Mouse (Mus musculus) myocyte (in vitro differentiated cells): ENCODE measurements around the gene Mad1l1. TPM values are rescaled to one million over a fixed set of nuclear protein-coding genes. Genes with fewer than 3 reads are reported as not detected.

Source experiments
- H3K27me3 ChIP-seq: one replicate; pipeline ENCODE4 v1.6.1; 2011; ENCODE audit not compliant: control insufficient read depth, insufficient read depth, insufficient read length
- H3K36me3 ChIP-seq: one replicate; pipeline ENCODE4 v1.6.1; 2011; ENCODE audit not compliant: control insufficient read depth, insufficient read depth
- H3K4me2 ChIP-seq: one replicate; pipeline ENCODE4 v1.6.1; 2011; ENCODE audit warnings: low read depth, control low read depth
- H3K4me3 ChIP-seq: one replicate; pipeline ENCODE4 v1.5.1; 2011; ENCODE audit warnings: mild to moderate bottlenecking, control low read depth, moderate library complexity
- H3K79me2 ChIP-seq: one replicate; pipeline ENCODE4 v1.6.1; 2011; ENCODE audit not compliant: control insufficient read depth, insufficient read depth
- H3ac ChIP-seq: one replicate; pipeline ENCODE4 v1.6.1; 2011; ENCODE audit not compliant: control insufficient read depth, insufficient read length
- CEBPB ChIP-seq: IDR thresholded peaks from 2 replicates; pipeline ENCODE4 v1.6.1; 2011; ENCODE audit warnings: mild to moderate bottlenecking, moderate library complexity; ENCODE audit not compliant: poor library complexity, insufficient read depth, severe bottlenecking
- E2F4 ChIP-seq: IDR thresholded peaks from one replicate; pipeline ENCODE4 v1.6.1; 2011; ENCODE audit warnings: mild to moderate bottlenecking, control low read depth, moderate library complexity; ENCODE audit not compliant: insufficient read depth
- MAX ChIP-seq: IDR thresholded peaks from one replicate; pipeline ENCODE4 v1.6.1; 2011; ENCODE audit warnings: low read depth, mild to moderate bottlenecking, control low read depth
- MYOD1 ChIP-seq, 3 experiments: IDR thresholded peaks; one replicate each; pipeline ENCODE4 v1.6.1; 2011; ENCODE audit warnings: control low read depth in 2 of 3, low read depth in 2 of 3, mild to moderate bottlenecking in 2 of 3, moderate library complexity in 1 of 3; ENCODE audit not compliant: insufficient read length in 2 of 3, control insufficient read depth in 1 of 3
- MYOG ChIP-seq, 3 experiments: IDR thresholded peaks; one replicate each; pipeline ENCODE4 v1.6.1; 2011; ENCODE audit warnings: control low read depth in 2 of 3, low read depth in 2 of 3, mild to moderate bottlenecking in 2 of 3; ENCODE audit not compliant: insufficient read length in 2 of 3, control insufficient read depth in 1 of 3, insufficient read depth in 1 of 3
- POLR2A ChIP-seq: IDR thresholded peaks from one replicate; pipeline ENCODE4 v1.6.1; 2011; ENCODE audit warnings: low read depth, mild to moderate bottlenecking, control low read depth, moderate library complexity; ENCODE audit not compliant: insufficient read length
- POLR2AphosphoS2 ChIP-seq: IDR thresholded peaks from one replicate; pipeline ENCODE4 v1.6.1; 2011; ENCODE audit warnings: low read depth, control low read depth; ENCODE audit not compliant: insufficient read length
- REST ChIP-seq: IDR thresholded peaks from one replicate; pipeline ENCODE4 v1.6.1; 2011; ENCODE audit warnings: mild to moderate bottlenecking, control low read depth, moderate library complexity; ENCODE audit not compliant: insufficient read depth, insufficient read length
- SRF ChIP-seq: IDR thresholded peaks from one replicate; pipeline ENCODE4 v1.6.1; 2011; ENCODE audit warnings: low read depth; ENCODE audit not compliant: control insufficient read depth, insufficient read length
- TCF12 ChIP-seq: IDR thresholded peaks from one replicate; pipeline ENCODE4 v1.6.1; 2011; ENCODE audit warnings: mild to moderate bottlenecking, control low read depth; ENCODE audit not compliant: poor library complexity, insufficient read depth, severe bottlenecking
- TCF3 ChIP-seq: IDR thresholded peaks from one replicate; pipeline ENCODE4 v1.6.1; 2011; ENCODE audit warnings: low read depth, control low read depth; ENCODE audit not compliant: insufficient read length
- USF1 ChIP-seq: IDR thresholded peaks from one replicate; pipeline ENCODE4 v1.6.1; 2011; ENCODE audit warnings: low read depth, mild to moderate bottlenecking, control low read depth, moderate library complexity
- polyA plus RNA-seq: library from polyadenylated mRNA; unstranded; fragments of >200 nt; fragmentation: generic; extraction: Trizol; gene quantifications from one replicate; pipeline ENCODE4 v1.2.1, GENCODE M21; 2012; ENCODE audit warnings: missing spikeins

Gene Mad1l1
- polyA plus RNA-seq, 1 experiment: 35.6 TPM

- H3K79me2 ChIP-seq: no peaks in the 10 kb centered on the region
- no peaks in the 10 kb centered on the region for H3K27me3 ChIP-seq
- no peak overlapping the region for H3K4me3 ChIP-seq
- no peak overlapping the region for H3ac ChIP-seq
- TF ChIP-seq POLR2AphosphoS2 (no peak), MYOD1 (IDR thresholded peaks at IDR 0.05; ENCODE audit: control insufficient read depth in 1 of 3, insufficient read length in 2 of 3, low read depth in 2 of 3) (peak in 1 of 3 experiments; percentile 42), POLR2A (no peak)
- no peaks in the 10 kb centered on the region for H3K36me3 ChIP-seq
- no peak overlapping the region for H3K4me2 ChIP-seq
Observed at GRCm38 (mm10) chr5:140035025-140035330, 286.4 kb downstream of the Mad1l1 start.

GRCm38 (mm10) chr5:140034300-140035024 lies 286.9 kb downstream of the Mad1l1 start:
- Histone ChIP-seq H3K36me3 (no peaks in the 10 kb centered on the region), H3K79me2 (no peaks in the 10 kb centered on the region), H3K27me3 (no peaks in the 10 kb centered on the region), H3ac (no peak overlapping the region), H3K4me2 (no peak overlapping the region), H3K4me3 (no peak overlapping the region)
- TF ChIP-seq TCF12 (no peak), MYOG (IDR thresholded peaks at IDR 0.05; ENCODE audit: control insufficient read depth in 1 of 3, insufficient read depth in 1 of 3, insufficient read length in 2 of 3, low read depth in 2 of 3) (no peak), E2F4 (no peak), CEBPB (no peak), USF1 (no peak), TCF3 (no peak), POLR2AphosphoS2 (no peak), SRF (no peak), MAX (no peak), POLR2A (no peak), REST (no peak), MYOD1 (IDR thresholded peaks at IDR 0.05; ENCODE audit: control insufficient read depth in 1 of 3, insufficient read length in 2 of 3, low read depth in 2 of 3) (no peak)

- H3K4me3 ChIP-seq: no peak overlapping the region
- H3K36me3 ChIP-seq: no peaks in the 10 kb centered on the region
- H3K79me2 ChIP-seq: no peaks in the 10 kb centered on the region
- TF ChIP-seq CEBPB (no peak), USF1 (no peak), POLR2A (no peak), REST (no peak), MYOD1 (IDR thresholded peaks at IDR 0.05; ENCODE audit: control insufficient read depth in 1 of 3, insufficient read length in 2 of 3, low read depth in 2 of 3) (no peak), MYOG (IDR thresholded peaks at IDR 0.05; ENCODE audit: control insufficient read depth in 1 of 3, insufficient read depth in 1 of 3, insufficient read length in 2 of 3, low read depth in 2 of 3) (no peak), E2F4 (no peak), TCF12 (no peak), SRF (no peak), TCF3 (no peak), POLR2AphosphoS2 (no peak), MAX (no peak)
- no peaks in the 10 kb centered on the region for H3K27me3 ChIP-seq
- H3ac ChIP-seq: no peak overlapping the region
- H3K4me2 ChIP-seq: no peak overlapping the region
Observed at GRCm38 (mm10) chr5:140026366-140026765, 295.0 kb downstream of the Mad1l1 start.

- no peak overlapping the region for H3ac ChIP-seq
- TF ChIP-seq SRF (no peak), USF1 (no peak), CEBPB (no peak), TCF3 (no peak), MYOD1 (IDR thresholded peaks at IDR 0.05; ENCODE audit: control insufficient read depth in 1 of 3, insufficient read length in 2 of 3, low read depth in 2 of 3) (no peak), MYOG (IDR thresholded peaks at IDR 0.05; ENCODE audit: control insufficient read depth in 1 of 3, insufficient read depth in 1 of 3, insufficient read length in 2 of 3, low read depth in 2 of 3) (no peak), TCF12 (no peak), E2F4 (no peak), MAX (no peak), POLR2A (no peak), POLR2AphosphoS2 (no peak)
- no peak overlapping the region for H3K4me3 ChIP-seq
- no peaks in the 10 kb centered on the region for H3K79me2 ChIP-seq
- H3K36me3 ChIP-seq: no peaks in the 10 kb centered on the region
- H3K27me3 ChIP-seq: no peaks in the 10 kb centered on the region
- H3K4me2 ChIP-seq: no peak overlapping the region
Observed at GRCm38 (mm10) chr5:140025301-140025700, 296.1 kb downstream of the Mad1l1 start.

GRCm38 (mm10) chr5:140023941-140024500 lies 297.3 kb downstream of the Mad1l1 start:
- H3ac ChIP-seq: no peak overlapping the region
- peak overlapping the region; percentile 15 for H3K4me2 ChIP-seq
- H3K36me3 ChIP-seq: no peaks in the 10 kb centered on the region
- TF ChIP-seq REST: no peak
- TF ChIP-seq MYOD1 (IDR thresholded peaks at IDR 0.05; ENCODE audit: control insufficient read depth in 1 of 3, insufficient read length in 2 of 3, low read depth in 2 of 3): peak in 1 of 3 experiments; percentile 65
- H3K27me3 ChIP-seq: no peaks in the 10 kb centered on the region
- no peak overlapping the region for H3K4me3 ChIP-seq
- no peaks in the 10 kb centered on the region for H3K79me2 ChIP-seq
